Mouse (Mus musculus): ENCODE measurements around the gene Spata20.

Gene Spata20

DNA sequence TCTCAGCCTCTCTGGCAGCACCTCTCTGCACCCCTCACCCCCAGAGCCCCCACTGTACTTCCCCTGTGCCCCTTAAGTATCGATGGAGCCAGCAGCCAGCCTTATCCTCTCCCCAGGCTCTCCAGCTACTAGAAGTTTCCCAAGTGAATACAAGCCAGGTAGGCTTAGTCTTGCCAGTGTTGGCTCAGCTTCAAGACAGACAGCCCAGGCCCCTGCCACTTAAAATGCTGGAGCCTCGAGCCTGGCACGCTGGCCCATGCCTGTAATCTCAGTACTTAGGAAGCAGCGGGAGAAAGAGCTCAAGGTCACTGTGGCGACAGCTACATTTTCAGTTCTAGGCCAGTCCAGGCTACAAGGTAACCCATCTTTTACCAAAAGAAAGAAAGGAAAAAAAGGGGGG, 36.1 kb downstream of the Spata20 start:
- no peak for DNase-seq

DNA sequence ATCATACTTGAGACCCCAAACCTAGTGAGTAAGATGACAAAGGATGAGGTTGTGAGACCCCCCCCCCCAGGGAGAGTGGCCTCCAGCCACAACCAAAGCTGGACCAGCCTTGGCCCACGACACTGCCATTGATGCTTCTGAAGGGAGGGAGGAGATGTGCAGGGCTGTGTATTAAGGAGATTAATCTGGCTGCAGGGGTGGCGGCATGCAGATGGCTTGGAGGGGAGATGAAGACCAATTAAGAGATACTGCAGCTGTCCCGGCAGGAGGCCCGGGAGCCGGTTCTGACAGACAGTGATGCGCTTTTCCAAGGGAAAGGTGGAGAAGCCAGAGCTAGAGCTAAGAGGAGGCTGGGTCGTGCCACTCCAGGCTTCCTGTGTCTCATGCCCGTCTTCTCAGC, 36.7 kb downstream of the Spata20 start:
- DNase-seq, result no peak

DNA sequence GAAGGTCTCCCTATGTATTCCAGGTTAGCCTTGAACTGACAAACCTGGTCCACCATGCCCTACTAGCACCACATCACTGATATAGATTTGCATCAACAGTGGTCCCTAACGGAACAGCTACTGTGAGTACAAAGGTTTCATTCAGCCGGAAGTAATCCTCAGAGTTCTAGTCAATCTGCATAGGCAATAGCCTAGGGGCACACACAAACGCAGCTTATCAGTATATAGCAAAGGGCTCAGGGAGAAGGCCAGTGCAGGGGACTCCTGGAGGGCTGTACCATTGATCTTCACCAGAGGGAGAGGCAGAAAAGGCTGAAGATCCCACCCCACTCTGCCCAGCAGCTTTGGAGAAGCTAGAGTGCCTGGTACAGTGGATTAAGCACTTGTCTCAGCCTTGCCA, 39.0 kb downstream of the Spata20 start:
- no peak for DNase-seq

DNA sequence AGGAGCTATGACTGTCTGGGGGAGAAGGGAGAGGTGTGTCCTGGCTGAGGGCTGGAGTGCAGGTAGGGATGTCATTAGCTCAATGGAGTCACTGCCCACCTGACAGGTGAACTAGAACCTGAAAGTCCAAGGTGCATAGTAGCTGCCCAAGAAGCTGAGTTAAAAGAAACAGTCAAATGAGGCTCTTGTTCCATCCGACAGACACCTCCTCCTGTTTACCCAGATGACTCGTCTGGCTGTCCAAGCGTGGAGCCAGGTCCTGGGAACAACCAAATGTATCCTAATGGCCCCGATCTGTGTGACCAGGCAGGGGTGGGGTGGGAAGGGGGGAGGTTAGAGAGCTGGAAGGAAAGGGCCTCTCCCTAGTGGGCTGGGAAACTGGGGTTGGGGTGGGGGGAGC, 40.7 kb downstream of the Spata20 start:
- DNase-seq, result peak; percentile 58

DNA sequence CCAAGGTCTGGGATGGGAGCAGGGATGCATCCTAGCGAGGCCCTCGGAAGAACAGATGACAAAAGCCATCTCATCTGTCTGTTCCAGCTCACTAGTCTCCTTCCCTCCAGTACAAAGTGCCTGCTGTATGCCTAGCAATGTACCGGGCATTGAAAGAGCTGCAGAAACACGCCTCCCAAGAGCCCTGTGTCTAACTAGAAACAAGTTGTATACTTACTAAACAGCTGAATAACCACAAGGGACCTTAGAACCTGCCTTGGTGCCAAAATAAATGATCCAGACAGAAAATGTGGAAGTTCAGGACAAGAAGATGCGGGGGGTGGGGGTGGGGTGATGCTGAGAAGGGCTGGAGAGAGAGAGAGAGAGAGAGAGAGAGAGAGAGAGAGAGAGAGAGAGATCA, 41.1 kb downstream of the Spata20 start:
- peak; percentile 48 for DNase-seq

DNA sequence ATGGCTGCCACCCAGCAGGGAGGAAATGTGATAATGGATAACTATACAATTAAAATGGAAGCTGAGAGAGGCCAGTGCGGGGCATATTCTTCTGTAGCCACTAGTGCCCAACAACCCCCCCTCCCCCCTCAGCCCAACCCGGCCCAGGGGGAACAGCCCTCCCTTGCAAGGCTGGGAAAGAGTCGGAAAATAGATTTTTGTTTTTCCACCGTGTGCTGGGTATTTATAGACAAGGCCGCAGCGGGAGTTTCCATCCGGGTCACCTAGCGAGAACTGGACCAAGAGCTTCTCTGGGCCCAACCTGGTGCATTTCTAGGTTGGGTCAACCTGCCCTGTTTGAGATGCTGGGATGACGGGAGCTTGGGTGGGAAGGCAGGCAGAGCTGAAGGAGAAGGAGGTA, 44.2 kb downstream of the Spata20 start:
- no peak for DNase-seq

DNA sequence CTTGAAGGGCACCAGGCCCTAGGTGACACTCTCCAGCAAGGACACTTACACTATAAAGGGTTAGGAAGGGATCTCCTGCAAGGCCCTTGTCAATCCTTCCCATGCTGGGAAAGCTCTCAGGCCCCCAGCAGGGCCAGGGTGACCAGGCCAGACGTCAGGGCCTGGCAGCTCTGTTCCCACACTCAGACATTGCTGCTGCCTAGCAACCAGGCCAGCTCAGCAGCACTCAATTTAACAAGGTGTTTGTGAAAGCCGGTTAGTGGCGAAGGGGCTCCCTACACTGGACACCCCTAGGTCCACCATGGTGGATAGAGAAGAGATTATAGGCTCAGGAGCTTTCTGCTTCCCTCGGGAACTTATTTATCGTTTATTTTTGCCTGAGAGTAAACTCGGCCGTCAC, 44.9 kb downstream of the Spata20 start:
- no peak for DNase-seq

DNA sequence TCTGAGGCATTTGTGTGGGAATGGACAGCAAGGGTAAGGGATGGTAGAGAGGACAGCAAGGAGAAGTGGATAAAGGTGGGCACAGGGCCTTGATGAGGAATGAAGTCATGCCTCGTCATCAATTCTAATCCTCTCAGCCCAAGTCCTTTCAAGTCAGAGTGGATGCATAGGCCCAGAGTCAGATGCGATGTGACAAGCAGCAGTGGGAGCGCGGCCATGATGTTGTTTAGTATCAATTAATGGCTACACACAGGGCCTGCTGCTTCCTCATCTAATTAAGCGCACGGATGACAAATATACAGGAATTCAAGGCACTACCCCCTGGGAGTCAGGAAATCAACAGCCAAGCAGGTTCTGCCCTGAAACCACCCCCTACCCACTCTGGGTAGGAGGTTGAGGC, 45.6 kb downstream of the Spata20 start:
- no peak for DNase-seq

DNA sequence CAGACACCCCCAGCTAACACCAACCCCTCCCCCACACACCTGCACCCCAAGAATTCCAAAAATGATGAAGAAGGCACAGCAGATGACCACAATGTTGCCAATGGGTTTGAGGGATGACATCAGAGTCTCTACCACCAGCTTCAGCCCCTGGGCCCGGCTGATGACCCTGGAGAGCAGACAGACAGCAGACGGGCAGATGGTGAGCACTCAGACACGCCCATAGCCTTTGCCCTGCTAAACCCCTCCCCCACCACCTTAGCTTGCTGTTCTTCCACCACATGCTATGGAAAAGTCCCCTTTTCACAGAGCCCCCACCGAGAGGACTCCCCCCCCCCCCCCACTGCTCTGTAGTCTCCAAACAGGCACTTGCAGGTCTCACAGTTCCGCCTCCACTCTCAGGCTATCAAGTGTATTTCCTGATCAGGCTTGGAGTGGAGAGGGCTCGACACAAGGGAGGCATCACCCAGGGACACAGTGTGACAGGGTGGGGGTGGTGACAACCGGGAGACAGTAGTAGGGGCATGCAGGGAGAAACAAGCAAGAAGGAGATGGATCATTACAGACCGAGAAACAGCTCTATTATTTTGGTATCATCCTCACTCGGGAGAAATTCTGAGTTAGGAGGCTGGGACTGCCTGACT, 56.8 kb downstream of the Spata20 start:
- DNase-seq, result peak; percentile 47

Measured in kidney, postnatal 14 days (tissue).